Mouse (Mus musculus) kidney, embryonic 15.5 days (tissue): ENCODE measurements around the gene Flywch1. TPM values are rescaled to one million over a fixed set of nuclear protein-coding genes. Genes with fewer than 3 reads are reported as not detected.
"Not testable (repeated sequence)": the region's sequence is repeated elsewhere in the genome, so short reads cannot be mapped to it uniquely, and the experiment has no call there.

ENCODE experiments used
- ATAC-seq: fragments of 200-750 bp; cut with Nextera tagmentation; replicated peaks from 2 replicates; pipeline ENCODE4 v1.8.0; 2017; ENCODE audit warnings: moderate TSS enrichment; ENCODE audit not compliant: low FRiP score
- H3K27ac ChIP-seq: fragments of 300-500 bp; sonication (generic); 2 replicates; pipeline ENCODE4 v1.5.1; 2015; ENCODE audit warnings: mild to moderate bottlenecking, inconsistent platforms
- H3K27me3 ChIP-seq: fragments of 300-500 bp; sonication (generic); 2 replicates; pipeline ENCODE4 v1.6.1; 2015; ENCODE audit warnings: inconsistent platforms
- H3K36me3 ChIP-seq: fragments of 300-500 bp; sonication (generic); 2 replicates; pipeline ENCODE4 v1.6.1; 2015; ENCODE audit warnings: inconsistent platforms
- H3K4me1 ChIP-seq: fragments of 300-500 bp; sonication (generic); 2 replicates; pipeline ENCODE4 v1.6.1; 2015; ENCODE audit warnings: inconsistent platforms
- H3K4me2 ChIP-seq: fragments of 300-500 bp; sonication (generic); 2 replicates; pipeline ENCODE4 v1.6.1; 2015; ENCODE audit warnings: moderate library complexity, mild to moderate bottlenecking, inconsistent platforms
- H3K4me3 ChIP-seq: fragments of 300-500 bp; sonication (generic); replicated peaks from 2 replicates; pipeline ENCODE4 v1.5.1; 2015; ENCODE audit warnings: mild to moderate bottlenecking, inconsistent platforms
- H3K9ac ChIP-seq: fragments of 300-500 bp; sonication (generic); 2 replicates; pipeline ENCODE4 v1.6.1; 2015; ENCODE audit warnings: mild to moderate bottlenecking, inconsistent platforms
- H3K9me3 ChIP-seq: fragments of 300-500 bp; sonication (generic); replicated peaks from 2 replicates; pipeline ENCODE4 v1.6.1; 2016; ENCODE audit warnings: inconsistent platforms
- WGBS: fragments of 180-500 bp; shearing (Covaris S2); methylation state at CpG from one replicate; pipeline ENCODE4 v1.1.7; 2015; ENCODE audit warnings: mixed read lengths; 5-methylcytosine and 5-hydroxymethylcytosine counted together
- polyA plus RNA-seq: library from polyadenylated mRNA; unstranded; fragments of >200 nt; fragmentation: Nextera tagmentation; extraction: Ambion mirVana; gene quantifications from 2 replicates; pipeline ENCODE4 v1.2.1, GENCODE M21; 2015

The Flywch1 gene
- polyA plus RNA-seq, 1 experiment from 2014 or later: 91.0 TPM

DNA sequence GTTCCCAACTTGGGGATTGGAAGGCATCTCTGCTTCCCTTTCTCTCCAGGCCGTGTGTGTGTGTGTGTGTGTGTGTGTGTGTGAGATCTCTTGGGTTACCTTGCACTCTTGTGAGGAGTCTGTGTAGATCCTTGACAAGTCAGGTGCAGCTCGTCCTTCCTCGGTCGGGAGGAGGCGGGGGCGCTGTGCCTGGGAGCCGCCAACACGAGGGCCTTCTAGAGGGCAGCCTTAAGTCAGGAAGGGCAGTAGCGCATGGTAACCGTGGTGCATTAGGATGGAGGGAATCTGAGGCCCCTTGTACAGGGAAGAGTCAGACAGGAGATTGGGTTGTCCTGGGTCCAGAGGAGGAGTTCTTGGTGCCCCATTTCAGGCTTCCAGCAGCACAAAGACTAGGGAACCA, 4.8 kb upstream of the Flywch1 start:
- Histone ChIP-seq H3K4me2 (no peak overlapping the region), H3K36me3 (no peaks in the 10 kb centered on the region), H3K4me1 (peaks cover 7% of the 10 kb centered on the region; the same call in 1 of the 2 replicates), H3K9me3 (no peaks in the 10 kb centered on the region), H3K4me3 (no peak overlapping the region), H3K27ac (no peak overlapping the region), H3K9ac (no peak overlapping the region), H3K27me3 (no peaks in the 10 kb centered on the region)
- ATAC-seq: no peak
- 71% methylated on average over 10 of the region's 10 CpGs for WGBS

DNA sequence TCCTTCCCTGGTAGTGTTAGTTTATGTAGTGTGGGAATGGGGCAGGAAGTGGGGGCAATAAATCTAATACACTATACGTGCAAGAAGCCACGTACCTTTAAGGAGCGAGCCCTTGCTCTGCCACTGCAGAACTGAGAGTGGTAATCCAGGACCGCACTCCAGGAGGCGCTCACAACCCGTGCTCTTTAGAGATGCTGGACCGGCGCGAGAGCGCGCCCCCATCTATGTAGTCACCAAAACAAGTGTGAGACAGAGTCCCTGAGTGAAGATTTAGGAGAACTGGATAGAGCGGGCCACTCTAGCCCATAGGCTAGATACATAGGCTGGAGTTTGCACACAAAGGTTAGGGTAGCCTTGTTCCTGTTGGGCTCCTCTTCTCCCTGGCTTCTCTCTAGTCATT, 2.7 kb upstream of the Flywch1 start:
- H3K4me2 ChIP-seq: no peak overlapping the region
- H3K9ac ChIP-seq: no peak overlapping the region
- WGBS: 4% methylated on average over 12 of the region's 12 CpGs

DNA sequence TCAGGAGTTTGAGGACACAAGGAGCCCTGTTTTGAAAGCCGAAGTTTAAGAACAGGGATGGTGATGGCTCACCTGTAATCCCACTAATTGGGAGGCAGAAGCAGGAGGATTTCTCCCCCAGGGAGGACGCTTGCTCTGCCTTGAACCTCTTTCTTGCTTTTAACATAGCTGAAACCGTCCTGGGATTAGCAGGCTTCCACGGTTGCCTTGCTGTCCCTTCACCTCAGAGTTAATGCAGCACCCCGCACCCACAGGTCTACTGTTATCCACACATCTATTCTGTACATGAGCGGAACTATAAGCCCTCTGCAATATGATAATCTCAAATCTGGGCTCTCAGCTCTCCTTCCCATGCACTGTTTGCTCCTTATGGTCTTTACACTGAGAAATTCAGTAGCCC, 2.3 kb upstream of the Flywch1 start:
- no peak overlapping the region for H3K27ac ChIP-seq
- no peaks in the 10 kb centered on the region for H3K27me3 ChIP-seq
- H3K4me1 ChIP-seq: peaks cover 15% of the 10 kb centered on the region
- H3K9me3 ChIP-seq: no peaks in the 10 kb centered on the region
- ATAC-seq: no peak
- no peak overlapping the region for H3K4me2 ChIP-seq
- no peak overlapping the region for H3K4me3 ChIP-seq
- H3K36me3 ChIP-seq: peaks cover 3% of the 10 kb centered on the region; the same call in 1 of the 2 replicates
- H3K9ac ChIP-seq: no peak overlapping the region
- 73% methylated on average over 6 of the region's 6 CpGs for WGBS

More for the DNA sequence above, 2.7 kb upstream of the Flywch1 start:
- H3K36me3 ChIP-seq: no peaks in the 10 kb centered on the region
- H3K27ac ChIP-seq: no peak overlapping the region
- ATAC-seq: peak; percentile 47
- H3K4me1 ChIP-seq: peaks cover 15% of the 10 kb centered on the region
- H3K9me3 ChIP-seq: no peaks in the 10 kb centered on the region
- no peak overlapping the region for H3K4me3 ChIP-seq
- H3K27me3 ChIP-seq: no peaks in the 10 kb centered on the region

DNA sequence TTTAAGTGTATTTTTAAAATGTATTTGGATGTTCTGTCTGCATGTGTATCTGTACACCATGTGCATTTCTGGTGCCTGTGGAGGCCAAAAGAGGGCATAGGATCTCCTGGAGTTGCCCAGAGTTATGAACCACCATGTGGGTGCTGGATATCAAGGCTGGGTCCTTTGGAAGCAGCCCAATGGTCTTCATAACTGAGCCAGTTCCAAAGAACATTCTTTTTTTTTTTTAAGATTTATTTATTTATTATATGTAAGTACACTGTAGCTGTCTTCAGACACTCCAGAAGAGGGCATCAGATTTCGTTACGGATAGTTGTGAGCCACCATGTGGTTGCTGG, 786 bp upstream of the Flywch1 start:
- Histone ChIP-seq H3K36me3 (peaks cover 11% of the 10 kb centered on the region; the same call in 1 of the 2 replicates), H3K4me2 (0 out of 2 replicates have a peak overlapping the region, but pooled peaks have one; percentile 75), H3K4me1 (peaks cover 15% of the 10 kb centered on the region)
- H3K4me3 ChIP-seq, H3K9me3 ChIP-seq, H3K27ac ChIP-seq, H3K9ac ChIP-seq, ATAC-seq, H3K27me3 ChIP-seq: not testable (repeated sequence)
- 87% methylated on average over 2 of the region's 2 CpGs for WGBS

DNA sequence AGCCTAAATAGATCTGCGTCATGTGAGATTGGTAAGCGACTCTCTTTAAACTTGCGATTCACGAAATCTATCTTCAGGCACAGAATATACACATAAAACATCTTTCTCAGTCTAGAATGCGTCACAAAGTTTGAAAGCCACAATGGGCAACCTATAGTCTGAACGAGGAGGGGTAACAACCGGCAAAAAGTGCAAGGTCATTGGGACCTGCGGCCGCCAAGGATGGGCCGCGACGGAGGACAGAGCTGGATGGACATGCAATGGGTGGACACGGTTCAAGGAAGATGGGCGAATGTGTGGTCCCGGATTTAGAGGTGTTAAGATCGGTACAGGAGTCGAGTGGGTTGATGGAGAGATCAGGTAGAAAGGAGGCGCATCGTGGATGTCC, 512 bp downstream of the Flywch1 start:
- H3K4me3 ChIP-seq: peak overlapping the region; percentile 93
- H3K27me3 ChIP-seq: no peaks in the 10 kb centered on the region
- H3K4me1 ChIP-seq: peaks cover 15% of the 10 kb centered on the region
- H3K27ac ChIP-seq: peak overlapping the region; percentile 89
- H3K4me2 ChIP-seq: peak overlapping the region; percentile 75
- peaks cover 11% of the 10 kb centered on the region; the same call in 1 of the 2 replicates for H3K36me3 ChIP-seq
- WGBS: under 1% methylated on average over 19 of the region's 19 CpGs
- H3K9me3 ChIP-seq: no peaks in the 10 kb centered on the region
- ATAC-seq: peak; percentile 50; the same call in 1 of the 2 replicates
- peak overlapping the region; percentile 94 for H3K9ac ChIP-seq

DNA sequence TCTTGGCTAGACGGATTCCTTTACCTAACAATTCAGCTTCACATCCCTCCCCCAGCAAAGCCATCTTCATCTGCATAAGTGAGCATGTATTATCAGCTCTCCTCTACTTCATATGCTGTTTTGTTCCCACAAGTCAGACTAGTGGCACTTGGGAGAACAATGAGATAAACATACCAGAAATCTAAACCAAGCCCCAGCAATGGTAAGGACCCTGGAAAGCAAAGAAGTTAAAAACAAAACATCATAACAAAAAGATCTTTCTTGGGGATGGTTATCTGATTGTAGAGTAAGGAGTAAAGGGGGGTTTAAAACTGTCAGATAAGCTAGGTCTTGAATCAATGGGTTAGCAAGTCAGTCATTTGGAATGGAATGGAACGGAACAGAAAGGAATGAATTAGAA, 909 bp downstream of the Flywch1 start:
- Histone ChIP-seq H3K4me2 (peak overlapping the region; percentile 75), H3K9me3 (no peaks in the 10 kb centered on the region), H3K36me3 (peaks cover 11% of the 10 kb centered on the region; the same call in 1 of the 2 replicates), H3K9ac (peak overlapping the region; percentile 94), H3K27ac (peak overlapping the region; percentile 89; the same call in 1 of the 2 replicates), H3K4me3 (peak overlapping the region; percentile 93), H3K4me1 (peaks cover 15% of the 10 kb centered on the region), H3K27me3 (no peaks in the 10 kb centered on the region)
- WGBS: 20% methylated on average over 2 of the region's 2 CpGs
- no peak for ATAC-seq

DNA sequence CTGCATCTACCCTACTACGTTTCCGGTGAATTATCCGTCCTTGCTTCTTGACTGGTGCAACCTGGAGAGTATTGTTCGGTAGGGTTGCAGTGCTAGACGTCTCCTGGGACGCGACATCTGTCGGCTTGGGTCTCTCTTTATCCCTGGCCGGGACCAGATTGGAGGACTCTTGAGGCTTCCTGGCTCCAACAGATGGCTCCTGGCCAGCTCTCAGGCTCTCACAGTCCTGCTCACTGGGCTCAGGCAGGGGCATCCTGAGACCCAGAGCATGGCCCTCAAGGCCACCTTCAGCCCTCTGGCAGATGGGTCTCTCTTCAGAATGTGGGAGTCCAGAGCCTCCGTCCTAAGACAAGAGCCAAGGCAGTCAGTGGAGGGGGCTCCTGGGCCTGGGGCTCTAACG, 8.4 kb downstream of the Flywch1 start:
- Histone ChIP-seq H3K4me3 (no peak overlapping the region), H3K27me3 (no peaks in the 10 kb centered on the region), H3K9me3 (no peaks in the 10 kb centered on the region), H3K4me1 (no peaks in the 10 kb centered on the region), H3K27ac (no peak overlapping the region), H3K4me2 (no peak overlapping the region), H3K36me3 (peaks cover 65% of the 10 kb centered on the region), H3K9ac (no peak overlapping the region)
- ATAC-seq: no peak
- WGBS: 89% methylated on average over 11 of the region's 11 CpGs

DNA sequence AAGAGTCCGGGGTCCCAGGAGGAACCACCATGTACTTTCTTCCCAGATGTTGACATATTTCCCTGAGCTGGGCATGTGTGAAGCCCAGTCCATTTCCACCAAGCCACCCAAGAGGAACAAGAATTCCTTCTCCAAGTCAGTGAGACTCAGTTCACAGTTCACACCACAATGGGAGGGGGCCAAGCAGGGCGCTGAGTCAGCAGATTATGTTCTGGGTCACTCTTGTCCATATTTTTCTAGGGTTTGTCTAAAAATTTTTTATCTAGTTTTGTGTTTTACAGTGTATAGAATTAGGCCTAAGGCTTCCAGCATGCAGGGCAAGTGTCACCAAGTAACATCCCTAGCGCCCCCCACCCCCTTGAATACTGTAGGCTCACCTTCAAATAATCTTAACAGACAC, 10.2 kb downstream of the Flywch1 start:
- WGBS: 94% methylated on average over 3 of the region's 3 CpGs
- H3K36me3 ChIP-seq: peaks cover 80% of the 10 kb centered on the region
- no peak overlapping the region for H3K9ac ChIP-seq
- H3K9me3 ChIP-seq: no peaks in the 10 kb centered on the region
- no peak overlapping the region for H3K27ac ChIP-seq
- no peak overlapping the region for H3K4me2 ChIP-seq
- no peak overlapping the region for H3K4me3 ChIP-seq
- no peak for ATAC-seq
- H3K4me1 ChIP-seq: no peaks in the 10 kb centered on the region
- H3K27me3 ChIP-seq: no peaks in the 10 kb centered on the region

DNA sequence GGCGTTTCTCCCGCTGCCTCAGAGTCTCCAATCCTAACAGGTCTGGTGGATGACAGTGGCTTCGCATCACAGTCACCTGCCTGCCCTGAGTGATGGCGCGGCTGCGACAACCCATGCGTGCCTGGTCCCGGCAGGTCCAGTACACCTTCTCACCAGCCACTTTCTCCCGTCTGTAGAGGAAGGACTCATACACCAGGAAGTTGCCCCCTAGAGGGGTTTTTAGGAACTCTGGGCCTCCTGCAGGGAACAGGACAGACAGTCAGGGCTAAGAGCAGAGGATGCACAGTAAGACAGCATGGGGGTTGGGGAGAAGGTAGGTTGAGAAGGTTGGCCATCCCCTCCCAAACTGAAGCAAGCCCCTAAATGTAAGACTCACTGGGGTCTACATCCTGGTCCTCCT, 11.2 kb downstream of the Flywch1 start:
- no peak overlapping the region for H3K4me3 ChIP-seq
- H3K9me3 ChIP-seq: no peaks in the 10 kb centered on the region
- H3K27me3 ChIP-seq: no peaks in the 10 kb centered on the region
- H3K9ac ChIP-seq: no peak overlapping the region
- H3K36me3 ChIP-seq: peaks cover 87% of the 10 kb centered on the region
- H3K27ac ChIP-seq: no peak overlapping the region
- H3K4me2 ChIP-seq: no peak overlapping the region
- WGBS: 96% methylated on average over 9 of the region's 9 CpGs
- no peak for ATAC-seq
- no peaks in the 10 kb centered on the region for H3K4me1 ChIP-seq

DNA sequence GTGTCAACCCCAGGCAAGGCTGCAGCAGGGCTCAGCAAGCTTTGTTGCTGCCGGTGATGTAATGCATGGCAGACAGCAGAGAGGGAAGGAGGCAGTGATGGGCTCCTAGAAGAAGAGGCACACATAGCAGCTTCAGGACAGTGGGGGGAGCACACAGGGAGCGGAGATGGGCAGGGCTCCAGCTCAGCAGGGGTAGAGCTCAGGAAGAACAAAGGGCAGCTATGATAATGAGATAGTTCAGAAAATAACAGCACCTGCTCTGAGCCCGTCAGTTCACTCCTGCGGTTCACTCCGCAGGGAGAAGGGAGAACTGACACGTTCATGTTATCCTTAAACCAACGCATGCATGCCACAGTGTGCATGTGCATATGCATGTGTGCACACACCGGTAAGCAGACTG, 12.6 kb downstream of the Flywch1 start:
- H3K36me3 ChIP-seq: peaks cover 98% of the 10 kb centered on the region
- H3K27me3 ChIP-seq: no peaks in the 10 kb centered on the region
- H3K9me3 ChIP-seq: no peaks in the 10 kb centered on the region
- H3K27ac ChIP-seq: no peak overlapping the region
- no peak overlapping the region for H3K4me3 ChIP-seq
- H3K9ac ChIP-seq: no peak overlapping the region
- no peak for ATAC-seq
- H3K4me2 ChIP-seq: no peak overlapping the region
- 78% methylated on average over 8 of the region's 8 CpGs for WGBS
- H3K4me1 ChIP-seq: no peaks in the 10 kb centered on the region

DNA sequence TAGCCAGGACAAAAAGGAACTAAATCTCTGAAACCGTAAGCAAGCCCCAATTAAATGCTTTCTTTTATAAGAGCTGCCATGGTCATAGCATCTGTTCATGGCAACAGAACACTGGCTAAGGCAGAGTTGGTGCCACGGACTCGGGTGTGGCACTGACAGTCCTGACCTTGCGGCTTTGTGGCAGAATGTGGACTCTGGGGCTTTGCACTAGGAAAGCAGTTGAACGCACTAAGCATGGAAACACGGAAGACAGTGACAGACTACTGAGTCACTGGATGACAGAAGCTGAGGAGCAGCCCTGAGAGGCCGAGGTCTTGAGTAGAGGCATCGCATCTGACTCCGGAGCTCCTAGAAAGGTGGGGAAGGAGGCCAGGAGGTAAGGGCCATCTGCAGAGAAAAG, 13.8 kb downstream of the Flywch1 start:
- Histone ChIP-seq H3K4me1 (no peaks in the 10 kb centered on the region), H3K27ac (no peak overlapping the region), H3K9me3 (no peaks in the 10 kb centered on the region), H3K9ac (no peak overlapping the region), H3K4me2 (no peak overlapping the region), H3K4me3 (no peak overlapping the region), H3K36me3 (peaks cover 100% of the 10 kb centered on the region), H3K27me3 (no peaks in the 10 kb centered on the region)
- 96% methylated on average over 9 of the region's 9 CpGs for WGBS
- no peak for ATAC-seq

DNA sequence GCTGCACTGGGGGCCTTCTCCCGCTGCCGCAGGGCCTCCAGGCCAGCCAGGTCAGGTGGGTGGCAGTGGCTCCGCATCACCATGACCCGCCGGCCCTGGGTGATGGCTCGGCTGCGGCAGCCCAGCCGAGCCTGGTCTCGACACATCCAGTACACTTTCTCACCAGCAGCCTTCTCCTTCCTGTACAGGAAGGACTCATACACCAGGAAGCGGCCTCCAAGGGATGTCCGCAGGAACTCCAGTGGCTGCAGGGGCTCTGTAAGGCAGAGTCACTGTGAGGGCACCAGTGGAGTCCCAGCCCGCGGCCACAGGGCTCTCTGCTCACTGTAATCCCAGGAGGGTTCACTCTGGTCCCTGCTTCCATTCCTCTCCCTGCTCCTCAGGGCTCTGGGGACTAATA, 15.7 kb downstream of the Flywch1 start:
- Histone ChIP-seq H3K27me3 (no peaks in the 10 kb centered on the region), H3K27ac (peak overlapping the region; percentile 51; the same call in 1 of the 2 replicates), H3K4me2 (no peak overlapping the region), H3K4me1 (no peaks in the 10 kb centered on the region), H3K9me3 (no peaks in the 10 kb centered on the region), H3K36me3 (peaks cover 95% of the 10 kb centered on the region), H3K9ac (no peak overlapping the region), H3K4me3 (no peak overlapping the region)
- no peak for ATAC-seq
- WGBS: 82% methylated on average over 13 of the region's 13 CpGs
